Mouse (Mus musculus) MEL (cell line): ENCODE data around the gene H2-T22.

Source experiments
- CHD2 ChIP-seq: IDR thresholded peaks from 2 replicates; pipeline ENCODE4 v1.6.1; 2011; ENCODE audit warnings: low read length, improper control_type of control experiment
- CTCF ChIP-seq, 3 experiments: IDR thresholded peaks in 2 of 3; conservative IDR thresholded peaks in 1 of 3; 2 replicates each; pipeline ENCODE4 v1.5.1; 2011 to 2012; ENCODE audit warnings: low read length in 3 of 3, low read depth in 2 of 3, mild to moderate bottlenecking in 2 of 3, improper control_type of control experiment in 1 of 3, inconsistent platforms in 1 of 3, mixed read lengths in 1 of 3, moderate library complexity in 1 of 3; ENCODE audit not compliant: control insufficient read depth in 1 of 3, insufficient read depth in 1 of 3, poor library complexity in 1 of 3, severe bottlenecking in 1 of 3
- E2F4 ChIP-seq: IDR thresholded peaks from 2 replicates; pipeline ENCODE4 v1.6.1; 2011; ENCODE audit warnings: low read depth, low read length, improper control_type of control experiment, borderline replicate concordance
- EP300 ChIP-seq, 2 experiments: IDR thresholded peaks; 2 replicates each; pipeline ENCODE4 v1.6.1; 2011; ENCODE audit warnings: improper control_type of control experiment in 2 of 2, low read length in 2 of 2, low read depth in 1 of 2, mild to moderate bottlenecking in 1 of 2
- GATA1 ChIP-seq: IDR thresholded peaks from 2 replicates; pipeline ENCODE4 v1.6.1; 2011; ENCODE audit warnings: low read depth, low read length, improper control_type of control experiment
- HCFC1 ChIP-seq: IDR thresholded peaks from 2 replicates; pipeline ENCODE4 v1.6.1; 2012; ENCODE audit warnings: low read depth, mild to moderate bottlenecking, inconsistent platforms, low read length, improper control_type of control experiment, moderate library complexity
- KAT2A ChIP-seq: conservative IDR thresholded peaks from 2 replicates; pipeline ENCODE4 v1.6.1; 2012; ENCODE audit warnings: low read depth, low read length, improper control_type of control experiment, inconsistent platforms
- MAFK ChIP-seq: IDR thresholded peaks from 2 replicates; pipeline ENCODE4 v1.6.1; 2011; ENCODE audit warnings: low read depth, mild to moderate bottlenecking, low read length, improper control_type of control experiment, borderline replicate concordance
- MAX ChIP-seq: IDR thresholded peaks from 2 replicates; pipeline ENCODE4 v1.6.1; 2011; ENCODE audit warnings: low read length, improper control_type of control experiment
- POLR2A ChIP-seq, 2 experiments: IDR thresholded peaks; 2 replicates each; pipeline ENCODE4 v1.6.1; 2011 to 2012; ENCODE audit warnings: low read length in 2 of 2, mild to moderate bottlenecking in 2 of 2, control low read depth in 1 of 2, improper control_type of control experiment in 1 of 2, low read depth in 1 of 2, moderate library complexity in 1 of 2; ENCODE audit not compliant: control insufficient read depth in 1 of 2, insufficient read depth in 1 of 2, poor library complexity in 1 of 2
- POLR2AphosphoS2 ChIP-seq: IDR thresholded peaks from 2 replicates; pipeline ENCODE4 v1.6.1; 2011; ENCODE audit warnings: low read length, improper control_type of control experiment
- UBTF ChIP-seq: IDR thresholded peaks from 2 replicates; pipeline ENCODE4 v1.6.1; 2012; ENCODE audit warnings: low read depth, mild to moderate bottlenecking, inconsistent platforms, low read length, improper control_type of control experiment, moderate library complexity, borderline replicate concordance; ENCODE audit not compliant: insufficient read depth
- ZNF384 ChIP-seq: IDR thresholded peaks from 2 replicates; pipeline ENCODE4 v1.6.1; 2012; ENCODE audit warnings: low read depth, mild to moderate bottlenecking, inconsistent platforms, low read length, improper control_type of control experiment

DNA sequence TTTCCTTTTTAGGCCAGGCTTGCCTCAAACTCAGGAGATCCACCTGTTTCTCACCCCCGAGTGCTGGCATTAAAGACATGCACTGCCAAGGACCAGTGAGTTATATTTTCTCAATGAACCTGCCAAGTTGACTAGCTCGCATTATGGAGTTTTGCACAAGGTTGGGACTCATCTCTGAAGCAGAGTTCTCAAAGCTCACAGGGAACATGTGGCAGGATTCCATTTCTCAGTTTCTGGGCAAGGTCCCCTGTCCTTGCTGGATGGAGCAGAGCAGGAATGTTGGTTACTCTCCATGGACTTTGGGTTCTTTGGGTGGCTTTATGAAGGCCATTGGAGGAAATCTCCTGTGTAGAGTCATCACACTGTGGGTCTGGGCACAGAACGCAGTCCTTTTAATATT lies 739 bp upstream of the H2-T22 start:
- TF ChIP-seq ZNF384 (no peak), POLR2AphosphoS2 (no peak), CHD2 (no peak), EP300 (IDR thresholded peaks at IDR 0.05; ENCODE audit: low read depth in 1 of 2, low read length in 2 of 2) (no peak), CTCF (IDR thresholded peaks at IDR 0.05 in 2 of 3, conservative IDR thresholded peaks at IDR 0.05 in 1 of 3; ENCODE audit: control insufficient read depth in 1 of 3, insufficient read depth in 1 of 3, low read depth in 2 of 3, low read length in 3 of 3, poor library complexity in 1 of 3, severe bottlenecking in 1 of 3) (no peak), HCFC1 (no peak), UBTF (no peak), KAT2A (no peak), GATA1 (no peak), MAX (no peak), MAFK (no peak), POLR2A (IDR thresholded peaks at IDR 0.05; ENCODE audit: control insufficient read depth in 1 of 2, insufficient read depth in 1 of 2, low read depth in 1 of 2, low read length in 2 of 2, poor library complexity in 1 of 2) (no peak), E2F4 (no peak)
